13 mouse cellular contexts compared by ENCODE assay signal in genomic region chr9:121426451-121426850, GRCm38 (mm10).
DNase-seq lines count a peak whose midpoint lies in the region; ATAC-seq and TF ChIP-seq lines count a peak whose summit lies in the region.
"Had no signal": no experiment of that assay in that cellular context is flagged by ENCODE, and none has a peak within 500 bp of the region (broad histone marks: within the 10 kb centered on the region; RNA-seq: fewer than 3 reads in every experiment).

No protein-coding gene starts in this region.

- H3K27me3 ChIP-seq in heart, postnatal 0 days (ENCODE audit: control insufficient read depth, insufficient read depth, low read length), result no peaks in the 10 kb centered on the region
- H3K27me3 ChIP-seq in heart, embryonic 10.5 days (ENCODE audit: insufficient read depth, poor library complexity, severe bottlenecking), result no peaks in the 10 kb centered on the region
- no peaks in the 10 kb centered on the region for H3K27me3 ChIP-seq in G1E (ENCODE audit: insufficient read depth, low read length)
- H3K27me3 ChIP-seq in liver, embryonic 16.5 days (ENCODE audit: control insufficient read depth, insufficient read depth, low read depth, low read length), result no peaks in the 10 kb centered on the region

- no peak for DNase-seq in heart, postnatal 0 days (ENCODE audit: low spot score)
- no peak for DNase-seq in heart, embryonic 10.5 days (ENCODE audit: low spot score)
- DNase-seq in G1E (ENCODE audit: low spot score), result peak; percentile 81
- DNase-seq in c-Kit-positive CD71-positive TER-119-positive erythroid progenitor cells, embryonic 14.5 days (ENCODE audit: low spot score), result peak; percentile 92
- DNase-seq in adrenal gland, postnatal 25 days, result no peak
- DNase-seq in left cerebral cortex, adult 9 months (ENCODE audit: low spot score in 2 of 2), result no peak
- DNase-seq: cerebellum, adult 9-11 months; gastrocnemius, postnatal 10 days; kidney, adult 8-10 months; lung, postnatal 10 days had no signal

- H3K27ac ChIP-seq in heart, postnatal 0 days (ENCODE audit: low read depth), result peak overlapping the region; percentile 30; the same call in 1 of the 2 replicates
- no peak overlapping the region for H3K27ac ChIP-seq in heart, embryonic 10.5 days
- H3K27ac ChIP-seq in liver, embryonic 16.5 days (ENCODE audit: low read length), result peak overlapping the region; percentile 96
- H3K27ac ChIP-seq: left cerebral cortex, adult 2 months had no signal

- peaks cover 38% of the 10 kb centered on the region for H3K4me1 ChIP-seq in heart, postnatal 0 days (ENCODE audit: control insufficient read depth, insufficient read depth)
- H3K4me1 ChIP-seq in heart, embryonic 10.5 days, result peaks cover 64% of the 10 kb centered on the region
- peaks cover 73% of the 10 kb centered on the region for H3K4me1 ChIP-seq in G1E (ENCODE audit: insufficient read depth, low read depth, low read length)
- peaks cover 51% of the 10 kb centered on the region for H3K4me1 ChIP-seq in liver, embryonic 16.5 days (ENCODE audit: control insufficient read depth, low read depth, low read length)

- no peak; the same call in 1 of the 2 replicates for ATAC-seq in heart, postnatal 0 days (ENCODE audit: insufficient read depth, low read depth)
- peak; percentile 96 for ATAC-seq in G1E (ENCODE audit: extremely low read depth, insufficient number of reproducible peaks, low FRiP score, poor library complexity, severe bottlenecking)
- ATAC-seq in liver, embryonic 16.5 days (ENCODE audit: low read depth), result peak; percentile 98
- ATAC-seq in granulocyte monocyte progenitor cell, adult 5-6 weeks (replicated peaks; ENCODE audit: poor library complexity, severe bottlenecking), result no peak

- no peak overlapping the region for H3K9ac ChIP-seq in heart, postnatal 0 days (replicated peaks; ENCODE audit: low read depth, low read length)
- H3K9ac ChIP-seq in liver, embryonic 16.5 days (ENCODE audit: low read depth, low read length), result peak overlapping the region; percentile 50

- H3K36me3 ChIP-seq in heart, postnatal 0 days (replicated peaks; ENCODE audit: control insufficient read depth, insufficient read depth, low read length), result no peaks in the 10 kb centered on the region; the same call in 1 of the 2 replicates
- no peaks in the 10 kb centered on the region for H3K36me3 ChIP-seq in heart, embryonic 10.5 days
- H3K36me3 ChIP-seq in G1E (replicated peaks), result peaks cover 28% of the 10 kb centered on the region
- no peaks in the 10 kb centered on the region for H3K36me3 ChIP-seq in liver, embryonic 16.5 days (ENCODE audit: control insufficient read depth, insufficient read depth)

- no peaks in the 10 kb centered on the region for H3K9me3 ChIP-seq in heart, postnatal 0 days (replicated peaks; ENCODE audit: control insufficient read depth, low read length)
- no peaks in the 10 kb centered on the region for H3K9me3 ChIP-seq in heart, embryonic 10.5 days
- no peaks in the 10 kb centered on the region for H3K9me3 ChIP-seq in G1E (replicated peaks)
- H3K9me3 ChIP-seq in liver, embryonic 16.5 days (replicated peaks; ENCODE audit: control insufficient read depth, low read length), result no peaks in the 10 kb centered on the region

- H3K4me3 ChIP-seq in heart, postnatal 0 days (ENCODE audit: low read depth, low read length), result no peak overlapping the region
- H3K4me3 ChIP-seq in heart, embryonic 10.5 days, result no peak overlapping the region
- H3K4me3 ChIP-seq in G1E (ENCODE audit: low read depth, low read length), result no peak overlapping the region; the same call in 1 of the 2 replicates
- 0 out of 2 replicates have a peak overlapping the region, but pooled peaks have one; percentile 25 for H3K4me3 ChIP-seq in liver, embryonic 16.5 days (ENCODE audit: low read depth, low read length)
- H3K4me3 ChIP-seq: left cerebral cortex, adult 2 months had no signal

- H3K4me2 ChIP-seq in heart, postnatal 0 days (ENCODE audit: low read depth, low read length), result no peak overlapping the region
- peak overlapping the region; percentile 56 for H3K4me2 ChIP-seq in liver, embryonic 16.5 days (ENCODE audit: low read depth, low read length)

- TF ChIP-seq EP300 in heart, postnatal 0 days (IDR thresholded peaks at IDR 0.05; ENCODE audit: low read depth), result no peak

- TF ChIP-seq CTCF in heart, postnatal 0 days (IDR thresholded peaks at IDR 0.05; ENCODE audit: low read depth), result no peak
- TF ChIP-seq CTCF in G1E (IDR thresholded peaks at IDR 0.05; ENCODE audit: low read depth, low read length), result no peak

- WGBS in heart, postnatal 0 days, result 45% methylated on average over 3 of the region's 3 CpGs
- WGBS in heart, embryonic 10.5 days, result 50% methylated on average over 3 of the region's 3 CpGs
- 14% methylated on average over 3 of the region's 3 CpGs for WGBS in liver, embryonic 16.5 days (ENCODE audit: insufficient replicate concordance)

Comparison
In these comparisons a context has a peak if more than half of its experiments do, and no peak if none do; other contexts are left out.
1. ATAC-seq: peak in G1E (single experiment) and liver, embryonic 16.5 days (single experiment); none in heart, postnatal 0 days (single experiment) and granulocyte monocyte progenitor cell, adult 5-6 weeks (single experiment).
2. DNase-seq: peak in G1E (single experiment) and c-Kit-positive CD71-positive TER-119-positive erythroid progenitor cells, embryonic 14.5 days (single experiment); none in heart, postnatal 0 days (single experiment), heart, embryonic 10.5 days (single experiment), adrenal gland, postnatal 25 days (single experiment) and left cerebral cortex, adult 9 months (0 of 2).